Mouse (Mus musculus) induced T-regulatory cell, adult 2 months (primary cell): ENCODE data around the gene Gpr84.
"Not testable (repeated sequence)": the region's sequence is repeated elsewhere in the genome, so short reads cannot be mapped to it uniquely, and the experiment has no call there.

Source experiments
- DNase-seq: peaks from one replicate; pipeline ENCODE4 v3.0.0-alpha.2; 2012; ENCODE audit warnings: low read depth

Gene Gpr84

GRCm38 (mm10) chr15:103285778-103286417, 24.5 kb downstream of the Gpr84 start:
- DNase-seq, result no peak

- DNase-seq, result no peak
Observed at GRCm38 (mm10) chr15:103284647-103285046, 25.8 kb downstream of the Gpr84 start.

- peak; percentile 72 for DNase-seq
Observed at GRCm38 (mm10) chr15:103284066-103284465, 26.3 kb downstream of the Gpr84 start.

GRCm38 (mm10) chr15:103281465-103282205, 28.8 kb downstream of the Gpr84 start:
- DNase-seq, result no peak

GRCm38 (mm10) chr15:103280817-103281464, 29.5 kb downstream of the Gpr84 start:
- peak; percentile 67 for DNase-seq

- DNase-seq, result peak; percentile 75
Observed at GRCm38 (mm10) chr15:103279750-103280149, 30.7 kb downstream of the Gpr84 start.

- DNase-seq, result no peak
Observed at GRCm38 (mm10) chr15:103277949-103278348, 32.5 kb downstream of the Gpr84 start.

GRCm38 (mm10) chr15:103275943-103276342, 34.5 kb downstream of the Gpr84 start:
- DNase-seq, result not testable (repeated sequence)

- DNase-seq, result peak; percentile 99
Observed at GRCm38 (mm10) chr15:103272419-103273279, 37.8 kb downstream of the Gpr84 start, which contains the start of gene Copz1. TSS of gene Copz1 (plus strand) at chr15:103272714.

GRCm38 (mm10) chr15:103268903-103269302, 41.5 kb downstream of the Gpr84 start:
- DNase-seq, result no peak

GRCm38 (mm10) chr15:103264794-103265193, 45.6 kb downstream of the Gpr84 start:
- no peak for DNase-seq

GRCm38 (mm10) chr15:103259989-103260388, 50.4 kb downstream of the Gpr84 start:
- DNase-seq, result no peak

GRCm38 (mm10) chr15:103259162-103259561, 51.2 kb downstream of the Gpr84 start:
- no peak for DNase-seq
